Mouse (Mus musculus) CD4-positive helper T cell, adult 2 months (primary cell): ENCODE measurements around the gene Tuba8.
A peak's percentile ranks its signal among the peaks of the same experiment; 100 is the strongest.

ENCODE experiments used
- DNase-seq: peaks from one replicate; pipeline ENCODE4 v3.0.0-alpha.2; 2012; ENCODE audit warnings: low read depth, missing footprints, low spot score

Gene Tuba8

DNA sequence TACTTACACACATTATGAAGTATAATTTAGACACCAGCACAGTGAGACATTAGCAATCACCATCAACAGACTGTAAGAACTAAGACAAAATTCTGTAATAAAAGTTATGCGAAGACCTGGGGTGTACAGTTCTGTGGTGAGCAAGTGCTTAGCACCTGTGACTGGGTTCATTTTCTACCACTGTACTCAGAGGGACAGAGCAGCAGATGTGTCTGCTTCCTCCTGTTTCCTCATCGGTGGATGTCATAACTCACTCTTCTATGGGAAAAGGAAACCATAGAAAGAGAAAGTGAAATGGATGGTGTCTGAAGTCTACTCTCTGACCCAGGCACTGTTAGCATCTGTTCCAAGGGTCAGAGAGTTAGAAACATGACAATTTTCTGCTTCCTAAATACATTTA is 16.2 kb downstream of the Tuba8 start:
- DNase-seq = no peak

DNA sequence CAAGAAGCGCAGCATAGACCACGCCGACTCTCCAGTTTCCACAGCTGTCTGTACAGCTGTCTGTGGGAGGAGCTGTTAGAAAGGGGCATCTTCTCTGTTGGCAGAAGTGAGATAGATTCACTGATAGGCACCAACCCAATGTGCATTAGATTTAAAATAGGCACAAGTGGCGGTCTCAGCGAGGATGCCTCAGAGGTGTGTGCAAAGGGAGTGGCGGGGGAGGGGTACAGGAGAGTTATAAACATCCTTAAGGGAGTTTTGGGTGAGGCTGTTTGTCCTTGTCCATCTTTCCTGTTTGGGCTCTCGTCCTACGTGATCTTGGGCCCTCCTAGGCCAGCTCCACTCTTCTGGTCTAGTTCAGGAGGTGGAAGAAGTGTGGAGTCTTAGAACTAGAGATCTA is 17.9 kb downstream of the Tuba8 start:
- no peak for DNase-seq

DNA sequence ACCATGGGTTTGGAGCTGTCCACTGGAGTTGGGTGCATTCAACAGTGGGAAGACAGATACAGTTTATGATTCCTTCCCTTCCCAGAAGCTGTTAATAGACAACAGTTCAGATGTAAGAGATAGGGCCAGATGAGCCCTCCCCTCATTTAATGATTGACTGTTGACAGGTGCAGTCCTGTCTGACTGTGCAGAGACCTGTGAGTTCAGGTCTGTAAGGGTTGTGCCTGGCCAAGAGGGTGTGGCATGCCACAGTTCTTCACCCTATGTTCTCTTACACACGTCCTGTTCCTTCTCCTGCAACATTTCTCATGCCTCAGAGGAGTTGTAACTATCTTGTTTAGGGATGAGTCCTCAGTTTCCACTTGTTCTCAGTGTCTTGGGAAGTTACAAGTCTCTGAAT is 22.2 kb downstream of the Tuba8 start:
- DNase-seq = no peak

DNA sequence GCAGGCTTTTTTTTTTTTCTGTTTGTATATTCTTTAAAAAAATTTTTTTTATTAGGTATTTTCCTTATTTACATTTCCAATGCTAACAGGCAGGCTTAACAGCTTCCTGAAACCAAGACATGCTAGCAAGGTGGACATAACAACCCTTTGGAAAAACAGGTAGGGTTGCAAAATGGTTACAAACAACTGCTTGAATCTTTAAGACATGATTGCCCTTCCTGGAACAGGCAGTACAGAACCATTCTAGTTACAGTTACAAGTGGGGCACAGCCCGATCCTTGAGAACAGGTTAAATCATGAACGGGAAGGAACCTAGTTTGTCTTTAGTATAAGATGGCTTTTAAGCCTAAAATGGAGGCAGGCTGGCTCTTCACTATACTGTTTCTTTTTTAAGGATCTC is 25.9 kb downstream of the Tuba8 start:
- DNase-seq = no peak

DNA sequence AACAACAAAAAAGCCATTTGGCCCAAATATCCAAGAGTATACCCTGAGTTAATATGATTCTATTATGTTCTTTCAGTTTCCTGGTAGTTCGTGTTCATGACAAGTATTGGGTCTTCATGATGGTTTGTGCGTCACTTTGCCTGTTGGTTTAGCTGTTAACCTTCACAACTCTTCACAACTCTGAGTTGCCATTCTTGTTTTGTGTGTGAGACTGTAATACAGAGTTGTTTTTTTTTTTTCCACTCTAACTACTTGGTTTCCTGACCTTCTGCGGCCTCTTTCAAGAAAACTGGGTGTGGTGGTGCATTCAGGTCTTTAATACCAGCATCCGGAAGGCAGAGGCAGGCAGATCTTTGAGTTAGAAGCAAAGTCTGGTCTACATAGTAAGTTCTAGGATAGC is 27.7 kb downstream of the Tuba8 start:
- peak; percentile 46 for DNase-seq

DNA sequence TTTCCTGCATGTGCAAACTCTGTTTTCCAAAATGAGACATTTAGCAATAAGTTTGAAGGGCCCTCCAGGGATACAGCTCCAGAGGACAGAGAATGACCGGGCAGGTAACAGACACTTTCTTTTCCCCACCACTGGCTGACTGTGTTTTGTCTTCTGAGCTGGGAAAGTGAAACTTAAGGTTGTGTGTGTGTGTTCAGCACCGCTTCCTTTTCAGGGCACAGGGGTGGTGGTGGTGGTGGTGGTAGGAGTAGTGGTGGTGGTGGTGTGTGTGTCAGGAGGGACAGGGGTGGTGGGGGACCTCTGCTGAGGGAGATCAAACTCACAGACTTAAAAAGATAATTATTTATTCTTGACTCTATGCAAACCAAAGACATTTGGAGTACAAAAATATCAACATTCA is 31.3 kb downstream of the Tuba8 start:
- peak; percentile 50 for DNase-seq

DNA sequence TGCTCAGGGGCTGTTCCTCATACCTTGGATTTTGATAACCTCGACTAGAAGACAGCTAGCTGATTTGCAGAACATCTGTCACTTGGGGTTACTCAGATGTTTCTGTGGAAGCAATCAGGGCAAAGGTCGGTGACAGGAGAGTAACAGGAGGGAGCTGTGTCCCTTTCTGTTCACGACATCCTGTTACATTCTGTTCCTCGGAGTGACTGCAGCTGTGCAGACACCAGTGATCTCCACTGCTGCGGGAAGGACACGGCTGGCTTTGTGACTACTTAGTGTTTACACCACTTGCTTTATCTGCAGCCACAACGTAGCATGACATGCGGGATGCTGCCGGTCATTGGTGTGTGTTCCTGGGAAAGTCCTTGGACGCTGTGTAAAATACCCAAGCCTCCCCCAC is 32.7 kb downstream of the Tuba8 start:
- DNase-seq = peak; percentile 38

DNA sequence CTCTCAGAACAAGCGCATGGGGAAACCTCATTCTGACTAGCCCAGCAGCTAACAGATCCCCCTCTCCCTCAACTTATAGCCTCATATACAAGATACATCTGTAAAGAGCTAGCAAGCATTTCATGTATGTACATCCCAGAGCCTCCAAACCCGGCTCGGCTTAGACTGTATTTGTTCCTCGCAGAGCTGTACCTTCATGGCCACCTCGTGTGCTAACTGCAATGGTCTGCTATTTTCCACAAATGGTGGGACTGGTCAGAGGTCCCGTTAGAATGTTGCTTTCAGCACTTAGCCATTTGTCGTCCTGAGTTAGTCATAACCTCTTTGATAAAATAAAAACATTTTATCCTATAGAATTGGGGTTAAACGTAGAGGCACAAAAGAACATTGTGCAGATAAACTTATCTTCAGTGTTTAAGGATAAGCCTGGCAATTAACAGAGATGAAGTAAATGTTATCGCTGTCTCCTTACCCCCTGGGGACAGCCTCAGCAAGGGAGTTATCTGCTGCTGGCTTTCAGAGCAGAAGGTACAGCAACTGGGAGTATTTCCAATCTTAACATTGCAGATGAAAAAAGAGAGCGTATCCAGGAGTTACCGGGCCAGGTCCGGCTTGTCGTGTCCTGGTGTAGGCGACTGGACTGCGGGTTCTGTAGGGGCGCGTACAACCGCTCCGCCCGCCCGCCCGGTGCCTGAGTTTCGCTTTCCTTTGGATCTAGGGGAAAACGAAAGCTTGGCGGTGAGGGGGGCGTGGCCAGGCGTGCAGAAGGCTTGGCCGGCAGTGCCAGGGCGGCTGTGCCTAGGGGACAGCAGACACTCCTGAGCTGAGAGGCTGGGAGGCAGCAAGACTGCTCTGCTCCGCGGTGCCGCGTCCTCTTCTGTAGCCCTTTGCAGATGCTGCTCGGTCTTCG is 34.9 kb downstream of the Tuba8 start, which contains the start of gene Usp18:
TSS of gene Usp18 (plus strand) at position 780 of the 910 bp plus-strand sequence.
- peak; percentile 91 for DNase-seq

DNA sequence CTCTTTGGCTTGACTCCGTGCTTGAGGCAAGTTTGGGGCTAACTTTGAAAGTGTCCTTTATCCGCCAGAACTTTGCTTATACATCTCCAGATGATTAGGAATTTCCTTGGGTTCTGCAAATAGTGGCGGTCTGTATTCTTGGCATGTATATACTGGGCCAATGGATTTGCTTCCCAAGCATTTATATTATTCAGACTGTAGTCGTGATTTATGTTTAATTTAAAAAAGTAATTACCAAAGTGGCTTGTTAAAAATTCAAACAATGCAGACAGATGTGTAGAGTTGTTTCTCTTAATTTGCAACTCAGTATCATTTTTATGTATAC is 35.5 kb downstream of the Tuba8 start:
- no peak for DNase-seq

DNA sequence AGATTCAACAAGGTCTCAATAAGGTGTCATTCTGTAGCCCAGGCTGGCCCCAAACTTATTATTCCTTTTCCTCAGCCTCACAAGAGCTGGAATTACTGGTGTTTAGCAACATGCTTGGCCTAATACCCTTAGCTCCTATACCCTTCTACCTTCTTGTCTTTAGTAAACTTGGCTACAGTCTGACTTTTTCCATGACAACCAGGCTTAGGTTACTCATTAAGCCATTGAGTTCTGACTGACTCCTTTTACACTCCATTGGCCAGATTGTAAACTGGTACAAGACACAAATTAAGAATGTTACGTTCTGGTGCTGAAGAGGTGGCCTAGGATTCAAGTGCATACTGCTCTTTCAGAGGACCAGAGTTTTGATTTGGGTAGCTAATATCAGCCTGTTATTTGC is 39.9 kb downstream of the Tuba8 start:
- DNase-seq = no peak

DNA sequence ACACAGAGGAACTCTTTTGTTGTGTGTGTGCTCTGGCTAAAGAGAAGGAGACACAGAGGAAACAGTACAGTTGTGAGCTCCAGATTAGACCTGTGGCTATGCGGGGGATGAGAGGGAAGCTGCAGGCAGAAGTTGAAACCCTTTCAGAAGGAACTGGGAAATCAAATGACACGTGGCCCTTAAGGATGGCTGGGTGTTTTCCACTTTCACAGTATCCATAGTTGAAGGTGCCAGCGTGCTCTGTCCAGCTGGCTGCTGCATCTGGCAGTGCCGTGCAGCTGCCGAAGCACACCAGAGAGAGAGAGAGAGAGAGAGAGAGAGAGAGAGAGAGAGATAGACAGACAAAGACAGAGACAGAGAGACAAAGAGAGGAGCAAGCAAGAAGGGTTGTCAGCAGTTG is 40.8 kb downstream of the Tuba8 start:
- DNase-seq = no peak

DNA sequence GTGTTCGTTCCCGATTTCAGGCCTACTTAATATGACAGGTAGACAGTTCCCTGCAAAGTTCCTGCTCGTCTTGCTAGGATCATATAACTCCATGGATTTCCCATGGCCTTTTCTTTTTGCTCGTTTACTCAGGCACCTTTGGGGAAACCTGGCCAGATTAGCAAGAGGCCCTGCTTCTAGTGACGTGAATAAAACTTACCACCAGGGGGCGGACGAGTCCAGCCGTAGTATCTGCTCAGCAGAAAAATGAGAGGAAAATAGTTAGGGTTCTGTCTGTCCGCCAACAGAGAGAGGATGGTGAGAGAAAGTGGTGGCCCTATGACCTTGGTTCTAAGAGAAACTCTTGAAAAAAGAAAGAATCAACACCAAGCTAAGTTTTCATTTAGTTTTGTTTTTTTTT is 50.1 kb downstream of the Tuba8 start:
- peak; percentile 73 for DNase-seq

DNA sequence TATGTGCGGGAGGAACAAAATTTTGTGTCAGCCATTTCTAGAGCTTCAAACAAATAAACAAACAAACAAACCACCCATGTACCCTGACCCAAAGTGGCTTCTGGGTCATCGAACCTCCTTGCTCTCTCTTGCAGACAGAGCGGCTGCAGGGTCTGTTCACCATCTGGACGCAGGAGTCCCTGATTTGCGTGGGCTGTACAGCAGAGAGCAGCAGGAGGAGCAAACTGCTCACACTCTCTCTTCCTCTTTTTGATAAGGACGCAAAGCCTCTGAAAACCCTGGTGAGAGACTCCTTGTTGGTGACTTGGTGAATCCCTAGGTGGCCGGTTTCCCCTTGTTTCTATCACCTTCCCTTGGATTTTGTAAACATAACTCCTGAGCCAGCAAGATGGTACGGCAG is 50.7 kb downstream of the Tuba8 start:
- no peak for DNase-seq

DNA sequence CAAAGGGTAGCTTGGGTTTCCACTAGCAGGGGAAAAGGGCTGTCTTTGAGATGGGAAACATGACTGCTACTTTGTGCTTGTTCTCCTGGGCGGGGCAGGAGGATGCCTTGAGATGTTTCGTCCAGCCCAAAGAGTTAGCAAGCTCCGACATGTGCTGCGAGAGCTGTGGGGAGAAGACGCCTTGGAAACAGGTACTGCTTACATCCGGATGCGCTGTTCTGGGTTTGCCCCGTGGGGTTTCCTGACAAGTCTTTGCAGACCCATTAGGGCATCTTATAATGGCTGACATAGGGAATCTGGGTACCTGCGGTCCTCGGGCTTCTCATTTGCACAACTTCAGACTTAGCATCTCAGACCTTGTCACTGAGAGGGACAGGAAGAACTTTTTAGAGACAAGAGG is 51.5 kb downstream of the Tuba8 start:
- DNase-seq = no peak

DNA sequence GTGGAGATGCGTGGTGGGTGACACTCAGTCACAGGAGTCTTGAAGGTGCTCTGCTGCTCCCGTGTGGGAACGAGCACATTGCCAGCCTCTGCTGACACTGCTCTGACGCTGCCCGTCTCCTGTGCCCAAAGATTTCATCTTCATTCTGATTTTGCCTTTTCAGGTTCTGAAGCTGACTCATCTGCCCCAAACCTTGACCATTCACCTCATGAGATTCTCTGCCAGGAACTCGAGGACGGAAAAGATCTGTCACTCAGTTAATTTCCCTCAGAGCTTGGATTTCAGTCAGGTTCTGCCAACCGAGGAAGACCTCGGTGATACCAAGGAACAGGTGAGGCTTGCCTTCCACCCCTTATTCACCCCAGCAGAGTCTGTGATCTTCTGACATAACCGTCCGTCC is 52.0 kb downstream of the Tuba8 start:
- no peak for DNase-seq

DNA sequence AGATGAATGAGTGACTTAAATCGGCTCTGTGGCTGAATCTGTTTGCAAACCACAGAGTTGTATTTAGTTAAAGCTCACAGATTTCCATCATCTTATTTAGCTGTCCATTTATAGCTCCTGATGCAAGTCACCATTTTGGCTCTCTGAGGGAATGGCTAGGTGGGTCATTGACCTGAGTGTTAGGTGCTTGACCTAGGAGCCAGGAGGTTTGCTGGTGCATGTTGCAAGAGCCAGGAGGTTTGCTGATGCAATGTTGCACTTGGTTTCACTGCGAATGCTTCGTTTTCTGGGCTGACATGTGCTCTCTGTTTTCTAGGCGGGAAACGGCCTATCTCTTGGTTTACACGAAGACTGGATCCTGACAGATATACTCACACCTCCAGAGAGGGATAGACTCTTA is 59.7 kb downstream of the Tuba8 start:
- DNase-seq = no peak

DNA sequence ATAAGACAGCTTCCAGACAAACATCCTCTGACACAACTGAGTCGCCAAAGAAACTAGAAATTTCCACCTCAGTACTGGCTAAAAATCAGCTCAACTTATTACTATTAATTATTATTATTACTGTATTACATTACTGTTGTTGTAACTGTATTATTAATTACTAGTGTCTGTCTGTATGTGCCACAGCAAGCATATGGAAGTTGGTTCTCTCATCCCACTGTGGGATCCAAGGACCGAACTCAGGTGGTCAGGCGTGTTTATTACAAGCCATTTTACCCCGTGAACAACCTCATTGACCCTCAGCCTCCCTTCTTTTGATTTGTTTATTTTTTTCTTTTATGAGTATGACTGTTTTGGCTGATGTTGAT is 61.2 kb downstream of the Tuba8 start:
- DNase-seq = no peak

DNA sequence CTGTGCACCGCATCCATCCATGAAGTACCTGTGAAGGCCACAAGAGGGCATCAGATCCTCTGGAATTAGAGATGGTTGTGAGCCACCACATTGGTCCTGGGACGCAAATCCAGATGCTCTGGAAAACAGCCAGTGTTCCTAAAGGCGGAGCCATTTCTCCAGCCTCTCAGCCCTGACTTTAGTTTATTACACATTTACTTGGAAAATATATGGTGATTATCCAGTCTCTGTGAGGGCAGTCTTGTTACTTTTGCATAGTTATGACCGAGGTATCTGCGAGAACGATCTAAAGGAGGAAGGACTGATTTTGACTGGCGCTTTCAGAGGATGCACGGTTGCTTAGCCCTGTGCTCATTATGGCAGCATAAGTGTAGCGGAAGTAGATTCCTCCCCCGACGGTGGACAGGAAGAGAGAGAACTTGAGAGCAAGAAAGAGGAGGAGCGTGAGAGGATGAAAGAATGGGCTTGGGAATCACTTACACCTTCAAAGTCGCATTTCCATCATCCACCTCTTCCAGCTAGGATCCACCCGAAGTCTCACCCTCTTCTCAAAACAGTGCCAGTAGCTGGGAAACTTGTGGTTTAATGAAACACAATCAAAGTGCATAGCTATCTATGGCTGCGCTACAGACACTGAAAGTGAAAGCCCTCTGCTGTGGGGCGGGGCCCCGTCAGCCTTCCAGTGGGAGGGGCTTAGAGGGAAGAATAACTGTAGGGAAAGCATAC is 61.7 kb downstream of the Tuba8 start:
- DNase-seq = peak; percentile 86

DNA sequence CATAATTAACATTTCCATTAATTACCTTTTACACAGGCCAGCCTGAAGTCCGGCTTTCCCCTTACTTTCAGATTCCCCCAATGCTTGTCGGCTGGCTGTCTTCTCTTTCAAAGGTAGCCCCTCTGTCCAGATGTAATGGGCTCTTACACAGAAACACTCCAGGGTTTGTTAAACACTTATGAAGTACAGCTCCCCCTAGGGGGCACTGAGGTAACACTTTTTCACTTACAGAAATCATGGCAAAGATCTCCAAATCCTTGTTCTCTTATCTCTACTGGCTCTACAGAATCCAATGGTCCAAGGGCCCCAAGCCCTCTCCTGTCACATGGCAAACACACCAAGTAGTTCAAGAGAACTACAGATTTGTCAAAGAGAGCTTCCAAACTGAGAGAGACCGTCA is 63.9 kb downstream of the Tuba8 start:
- peak; percentile 72 for DNase-seq
